Mouse (Mus musculus) embryonic facial prominence, embryonic 11.5 days (tissue): ENCODE results near the gene Gm21885. TPM values are rescaled to one million over a fixed set of nuclear protein-coding genes. Genes with fewer than 3 reads are reported as not detected.

Experiments used
- ATAC-seq: fragments of 200-750 bp; cut with Nextera tagmentation; replicated peaks from 2 replicates; pipeline ENCODE4 v1.8.0; 2017; ENCODE audit warnings: low read depth; ENCODE audit not compliant: insufficient number of reproducible peaks, low FRiP score, low TSS enrichment
- DNase-seq: peaks from one replicate; pipeline ENCODE4 v3.0.0-alpha.2; 2015; ENCODE audit warnings: low spot score
- H3K27ac ChIP-seq: fragments of 300-500 bp; sonication (generic); replicated peaks from 2 replicates; pipeline ENCODE4 v1.5.1; 2014; ENCODE audit warnings: mild to moderate bottlenecking, low read depth, low read length, control low read depth
- H3K27me3 ChIP-seq: fragments of 300-500 bp; sonication (generic); 2 replicates; pipeline ENCODE4 v1.6.1; 2014; ENCODE audit warnings: mild to moderate bottlenecking, low read length, moderate library complexity, mixed read lengths; ENCODE audit not compliant: control insufficient read depth, insufficient read depth
- H3K36me3 ChIP-seq: fragments of 300-500 bp; sonication (generic); replicated peaks from 2 replicates; pipeline ENCODE4 v1.6.1; 2014; ENCODE audit warnings: low read depth, mild to moderate bottlenecking, low read length, moderate library complexity, mixed read lengths; ENCODE audit not compliant: control insufficient read depth, insufficient read depth
- H3K4me1 ChIP-seq: fragments of 300-500 bp; sonication (generic); 2 replicates; pipeline ENCODE4 v1.6.1; 2014; ENCODE audit warnings: low read length, mixed read lengths; ENCODE audit not compliant: control insufficient read depth, insufficient read depth
- H3K4me2 ChIP-seq: fragments of 300-500 bp; sonication (generic); 2 replicates; pipeline ENCODE4 v1.6.1; 2014; ENCODE audit warnings: low read depth, mild to moderate bottlenecking, control low read depth, low read length, moderate library complexity
- H3K4me3 ChIP-seq: fragments of 300-500 bp; sonication (generic); 2 replicates; pipeline ENCODE4 v1.5.1; 2014; ENCODE audit warnings: low read depth, low read length, control low read depth
- H3K9ac ChIP-seq: fragments of 300-500 bp; sonication (generic); replicated peaks from 2 replicates; pipeline ENCODE4 v1.6.1; 2014; ENCODE audit warnings: mild to moderate bottlenecking, control low read depth, low read length
- H3K9me3 ChIP-seq: fragments of 300-500 bp; sonication (generic); replicated peaks from 2 replicates; pipeline ENCODE4 v1.6.1; 2016; ENCODE audit warnings: mild to moderate bottlenecking, low read length, inconsistent platforms, mixed read lengths; ENCODE audit not compliant: control insufficient read depth
- WGBS: fragments of 180-500 bp; shearing (Covaris S2); extraction: QIAGEN DNeasy Blood & Tissue Kit; methylation state at CpG from one replicate; pipeline ENCODE4 v1.1.7; 2014; 5-methylcytosine and 5-hydroxymethylcytosine counted together
- polyA plus RNA-seq: library from polyadenylated mRNA; unstranded; fragments of >200 nt; fragmentation: Nextera tagmentation; extraction: Ambion mirVana; gene quantifications from 2 replicates; pipeline ENCODE4 v1.2.1, GENCODE M21; 2014

Gene Gm21885
- polyA plus RNA-seq, 1 experiment from 2014 or later = not detected

GRCm38 (mm10) chr11:94272960-94273927 lies 8.4 kb upstream of the Gm21885 start:
- DNase-seq (no peak), ATAC-seq (no peak)
- Histone ChIP-seq H3K9ac (no peak overlapping the region), H3K9me3 (no peaks in the 10 kb centered on the region), H3K27ac (no peak overlapping the region), H3K4me2 (no peak overlapping the region), H3K4me3 (no peak overlapping the region), H3K27me3 (no peaks in the 10 kb centered on the region), H3K4me1 (no peaks in the 10 kb centered on the region), H3K36me3 (no peaks in the 10 kb centered on the region)
- 89% methylated on average over 21 of the region's 21 CpGs for WGBS

- Histone ChIP-seq H3K27ac (no peak overlapping the region), H3K27me3 (no peaks in the 10 kb centered on the region), H3K9ac (no peak overlapping the region), H3K9me3 (no peaks in the 10 kb centered on the region), H3K36me3 (no peaks in the 10 kb centered on the region), H3K4me2 (no peak overlapping the region), H3K4me1 (no peaks in the 10 kb centered on the region), H3K4me3 (no peak overlapping the region)
- 88% methylated on average over 10 of the region's 10 CpGs for WGBS
- DNase-seq (no peak), ATAC-seq (no peak)
These were observed 7.3 kb upstream of the Gm21885 start for GRCm38 (mm10) chr11:94274206-94274867.

DNA sequence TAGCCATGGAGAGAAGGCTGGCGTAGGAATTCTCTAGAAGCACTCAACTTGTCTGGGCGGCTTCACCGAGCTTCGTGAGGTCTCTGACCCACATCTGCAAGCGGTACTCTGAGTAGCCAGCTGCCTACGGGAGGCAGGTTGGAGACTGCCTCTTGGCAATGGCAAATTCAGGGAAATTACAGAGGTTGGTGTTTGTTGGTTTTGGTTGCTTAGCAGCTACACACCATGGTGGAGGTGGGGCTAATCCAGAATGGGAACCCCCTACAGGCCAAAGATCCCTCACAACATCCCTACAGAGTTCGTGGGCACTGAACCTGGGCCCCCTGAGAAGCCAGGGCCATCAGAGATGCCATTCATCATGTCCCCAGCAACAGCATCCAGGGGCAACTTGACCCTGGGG lies 6.4 kb upstream of the Gm21885 start:
- 81% methylated on average over 7 of the region's 7 CpGs for WGBS
- H3K9ac ChIP-seq = no peak overlapping the region
- no peak overlapping the region for H3K4me2 ChIP-seq
- no peak overlapping the region for H3K27ac ChIP-seq
- no peaks in the 10 kb centered on the region for H3K4me1 ChIP-seq
- H3K4me3 ChIP-seq = no peak overlapping the region
- H3K9me3 ChIP-seq = no peaks in the 10 kb centered on the region
- ATAC-seq (no peak), DNase-seq (no peak)
- no peaks in the 10 kb centered on the region for H3K27me3 ChIP-seq
- H3K36me3 ChIP-seq = no peaks in the 10 kb centered on the region

DNA sequence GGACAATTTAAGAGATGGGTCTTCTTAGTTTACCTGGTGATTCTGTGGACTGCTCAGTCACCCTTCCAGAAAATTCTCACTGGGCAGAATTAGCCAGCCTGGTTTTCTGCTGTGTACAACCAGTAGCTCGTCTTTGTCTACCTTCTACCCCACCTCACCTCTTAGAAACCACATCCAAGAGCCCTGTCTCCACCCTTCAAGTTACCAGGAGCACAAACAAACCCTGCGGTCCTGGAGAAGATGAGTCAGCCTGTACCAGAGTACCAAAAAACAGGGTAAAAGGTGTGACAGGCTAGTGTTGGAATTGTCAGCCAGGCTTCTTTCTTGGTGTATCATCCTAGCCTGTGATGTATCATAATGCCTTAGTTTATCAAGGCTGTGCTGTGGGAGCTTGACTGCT lies 6.0 kb upstream of the Gm21885 start:
- no peak for ATAC-seq
- H3K4me3 ChIP-seq = no peak overlapping the region

GRCm38 (mm10) chr11:94276869-94277337 lies 4.8 kb upstream of the Gm21885 start:
- no peaks in the 10 kb centered on the region for H3K4me1 ChIP-seq
- WGBS = 8% methylated on average over 20 of the region's 20 CpGs
- peak overlapping the region; percentile 29 for H3K4me2 ChIP-seq
- ATAC-seq = peak; percentile 69
- H3K27me3 ChIP-seq = no peaks in the 10 kb centered on the region
- no peak overlapping the region for H3K27ac ChIP-seq
- no peaks in the 10 kb centered on the region for H3K36me3 ChIP-seq
- 0 out of 2 replicates have a peak overlapping the region, but pooled peaks have one; percentile 1 for H3K4me3 ChIP-seq
- no peaks in the 10 kb centered on the region for H3K9me3 ChIP-seq
- H3K9ac ChIP-seq = peak overlapping the region; percentile 39
- DNase-seq = peak; percentile 96

More for the DNA sequence above, 6.0 kb upstream of the Gm21885 start:
- Histone ChIP-seq H3K9ac (no peak overlapping the region), H3K4me2 (no peak overlapping the region), H3K4me1 (no peaks in the 10 kb centered on the region), H3K27me3 (no peaks in the 10 kb centered on the region), H3K9me3 (no peaks in the 10 kb centered on the region), H3K27ac (no peak overlapping the region), H3K36me3 (no peaks in the 10 kb centered on the region)
- DNase-seq = no peak
- WGBS = 94% methylated on average over 2 of the region's 2 CpGs

DNA sequence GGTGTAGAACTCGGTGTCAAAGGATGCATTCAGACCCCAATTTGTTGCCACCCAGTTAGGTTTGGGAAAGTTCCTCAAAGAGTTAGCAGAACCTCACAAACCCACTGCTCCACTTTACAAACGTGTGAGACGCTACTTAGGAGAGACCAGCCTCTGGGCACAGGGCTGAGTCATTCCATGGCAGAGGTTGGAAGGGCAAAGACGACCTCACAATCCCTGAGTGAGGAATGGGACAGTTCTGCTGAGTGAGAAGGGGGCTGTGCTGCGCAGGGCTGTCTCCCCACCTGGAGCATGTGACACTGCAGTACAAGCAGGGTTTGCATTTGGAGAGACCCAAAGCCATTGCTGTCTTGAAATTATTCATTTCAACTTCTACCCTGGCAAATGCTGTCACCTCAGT lies 618 bp downstream of the Gm21885 start:
- no peaks in the 10 kb centered on the region for H3K27me3 ChIP-seq
- WGBS = 69% methylated on average over 5 of the region's 5 CpGs
- no peaks in the 10 kb centered on the region for H3K9me3 ChIP-seq
- no peaks in the 10 kb centered on the region; the same call in 1 of the 2 replicates for H3K36me3 ChIP-seq
- H3K4me1 ChIP-seq = no peaks in the 10 kb centered on the region
- DNase-seq (no peak), ATAC-seq (no peak)
- no peak overlapping the region for H3K9ac ChIP-seq
- H3K4me2 ChIP-seq = no peak overlapping the region
- H3K27ac ChIP-seq = no peak overlapping the region
- no peak overlapping the region for H3K4me3 ChIP-seq

- Histone ChIP-seq H3K4me2 (no peak overlapping the region), H3K4me3 (no peak overlapping the region), H3K9me3 (no peaks in the 10 kb centered on the region), H3K27me3 (no peaks in the 10 kb centered on the region), H3K36me3 (peaks cover under 1% of the 10 kb centered on the region), H3K9ac (no peak overlapping the region), H3K27ac (no peak overlapping the region), H3K4me1 (no peaks in the 10 kb centered on the region)
- DNase-seq (no peak), ATAC-seq (no peak)
- WGBS = 95% methylated on average over 6 of the region's 6 CpGs
These were observed 1.9 kb downstream of the Gm21885 start for GRCm38 (mm10) chr11:94283536-94284099.
